Mouse (Mus musculus) G1E (cell line): ENCODE measurements around the gene Fam3c. TPM values are rescaled to one million over a fixed set of nuclear protein-coding genes. Genes with fewer than 3 reads are reported as not detected.

Experiments
- ATAC-seq: 2 replicates; pipeline ENCODE4 v1.8.0; 2016; ENCODE audit warnings: mild to moderate bottlenecking; ENCODE audit not compliant: insufficient number of reproducible peaks, poor library complexity, low FRiP score, severe bottlenecking; ENCODE audit errors: extremely low read depth
- DNase-seq: peaks from one replicate; pipeline ENCODE4 v3.0.0; 2012; ENCODE audit warnings: low spot score
- H3K27me3 ChIP-seq: 2 replicates; pipeline ENCODE4 v1.6.1; 2012; ENCODE audit warnings: mild to moderate bottlenecking, low read length, inconsistent platforms; ENCODE audit not compliant: insufficient read depth
- H3K36me3 ChIP-seq: replicated peaks from 2 replicates; pipeline ENCODE3; 2012; ENCODE audit warnings: mild to moderate bottlenecking, inconsistent platforms
- H3K4me1 ChIP-seq: 2 replicates; pipeline ENCODE4 v1.6.1; 2012; ENCODE audit warnings: low read depth, low read length, inconsistent platforms, mixed read lengths; ENCODE audit not compliant: insufficient read depth
- H3K4me3 ChIP-seq: 2 replicates; pipeline ENCODE4 v1.5.1; 2012; ENCODE audit warnings: low read depth, mild to moderate bottlenecking, inconsistent platforms, low read length, moderate library complexity, mixed read lengths
- H3K9me3 ChIP-seq: replicated peaks from 2 replicates; pipeline ENCODE4 v1.6.1; 2012; ENCODE audit warnings: inconsistent platforms
- CTCF ChIP-seq: IDR thresholded peaks from 2 replicates; pipeline ENCODE4 v1.5.1; 2012; ENCODE audit warnings: low read depth, low read length, inconsistent platforms, mixed read lengths
- GATA1 ChIP-seq: IDR thresholded peaks from 2 replicates; pipeline ENCODE4 v1.6.1; 2012; ENCODE audit warnings: borderline replicate concordance, low read length, inconsistent platforms, mixed read lengths
- GATA2 ChIP-seq: IDR thresholded peaks from 2 replicates; pipeline ENCODE4 v1.6.1; 2012; ENCODE audit warnings: low read depth, low read length, inconsistent platforms, borderline replicate concordance
- POLR2AphosphoS5 ChIP-seq: IDR thresholded peaks from 2 replicates; pipeline ENCODE4 v1.6.1; 2012; ENCODE audit warnings: low read depth, low read length, inconsistent platforms; ENCODE audit not compliant: insufficient replicate concordance
- TAL1 ChIP-seq: conservative IDR thresholded peaks from 2 replicates; pipeline ENCODE4 v1.6.1; 2012; ENCODE audit warnings: low read depth, low read length, inconsistent platforms, mixed read lengths
- polyA plus RNA-seq: library from polyadenylated mRNA; stranded (reverse); fragments of >175 nt; gene quantifications from 2 replicates; pipeline ENCODE4 v1.2.3, GENCODE M21; 2012
- total RNA-seq, 2 experiments: library from RNA; stranded (forward) in 1 of 2; stranded (reverse) in 1 of 2; fragments of 200-1000 nt in 1 of 2; fragments of >200 nt in 1 of 2; fragmentation: Nextera tagmentation in 1 of 2; gene quantifications; 2 replicates each; pipeline ENCODE4 v1.2.3; 2014 to 2017

Gene Fam3c
- total and polyA plus RNA-seq, 3 experiments, result 3.3 to 20.6 (median 8.5) TPM

DNA sequence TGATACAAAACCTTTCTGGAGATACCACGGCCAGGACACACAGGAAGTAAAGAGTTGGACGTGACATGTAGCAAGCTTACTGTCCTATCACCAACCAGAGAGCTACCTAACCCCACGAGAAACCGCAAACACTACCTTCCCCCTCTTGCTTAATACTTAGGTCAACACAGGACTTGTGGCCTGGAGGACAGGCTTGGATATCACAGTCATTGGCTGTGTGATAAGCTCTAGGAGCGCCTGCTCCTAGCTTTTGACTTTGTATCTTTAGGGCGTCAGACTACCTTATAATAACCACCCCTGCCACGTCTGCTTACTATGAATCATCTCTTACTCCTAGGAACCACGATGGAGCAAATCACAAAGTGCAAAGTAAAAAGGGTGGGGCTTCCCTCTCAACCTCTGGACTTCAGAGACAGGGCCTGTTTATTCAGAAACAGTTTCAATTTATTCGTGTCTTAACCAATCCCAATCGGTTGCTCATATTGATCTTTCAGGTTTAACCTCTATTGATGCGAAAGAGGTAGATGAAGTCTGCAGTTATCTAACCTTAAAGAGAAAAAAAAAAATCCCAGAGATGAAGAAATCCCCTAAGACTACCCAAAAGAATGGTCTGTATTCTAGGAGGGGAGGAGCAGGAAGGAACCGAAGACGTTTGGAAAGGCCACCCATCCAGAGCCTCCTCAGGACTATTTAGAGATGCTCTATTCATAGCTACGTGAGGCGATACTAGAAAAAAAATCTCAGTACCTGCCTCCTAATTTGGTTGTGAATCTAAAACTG lies 16.1 kb downstream of the Fam3c start:
- Histone ChIP-seq H3K4me3 (no peak overlapping the region), H3K4me1 (peaks cover 14% of the 10 kb centered on the region), H3K27me3 (peaks cover 7% of the 10 kb centered on the region), H3K9me3 (no peaks in the 10 kb centered on the region), H3K36me3 (peaks cover 24% of the 10 kb centered on the region)
- DNase-seq (no peak), ATAC-seq (no peak)
- TF ChIP-seq TAL1 (no peak), POLR2AphosphoS5 (no peak), CTCF (no peak), GATA1 (no peak), GATA2 (no peak)

GRCm38 (mm10) chr6:22332548-22332947 lies 23.5 kb downstream of the Fam3c start:
- no peak overlapping the region for H3K4me3 ChIP-seq
- peaks cover 28% of the 10 kb centered on the region for H3K36me3 ChIP-seq
- H3K4me1 ChIP-seq, result peaks cover 6% of the 10 kb centered on the region
- no peaks in the 10 kb centered on the region for H3K9me3 ChIP-seq
- H3K27me3 ChIP-seq, result peaks cover 3% of the 10 kb centered on the region; the same call in 1 of the 2 replicates
- TF ChIP-seq POLR2AphosphoS5 (no peak), TAL1 (no peak), GATA2 (no peak), CTCF (no peak), GATA1 (no peak)
- ATAC-seq (no peak), DNase-seq (no peak)

DNA sequence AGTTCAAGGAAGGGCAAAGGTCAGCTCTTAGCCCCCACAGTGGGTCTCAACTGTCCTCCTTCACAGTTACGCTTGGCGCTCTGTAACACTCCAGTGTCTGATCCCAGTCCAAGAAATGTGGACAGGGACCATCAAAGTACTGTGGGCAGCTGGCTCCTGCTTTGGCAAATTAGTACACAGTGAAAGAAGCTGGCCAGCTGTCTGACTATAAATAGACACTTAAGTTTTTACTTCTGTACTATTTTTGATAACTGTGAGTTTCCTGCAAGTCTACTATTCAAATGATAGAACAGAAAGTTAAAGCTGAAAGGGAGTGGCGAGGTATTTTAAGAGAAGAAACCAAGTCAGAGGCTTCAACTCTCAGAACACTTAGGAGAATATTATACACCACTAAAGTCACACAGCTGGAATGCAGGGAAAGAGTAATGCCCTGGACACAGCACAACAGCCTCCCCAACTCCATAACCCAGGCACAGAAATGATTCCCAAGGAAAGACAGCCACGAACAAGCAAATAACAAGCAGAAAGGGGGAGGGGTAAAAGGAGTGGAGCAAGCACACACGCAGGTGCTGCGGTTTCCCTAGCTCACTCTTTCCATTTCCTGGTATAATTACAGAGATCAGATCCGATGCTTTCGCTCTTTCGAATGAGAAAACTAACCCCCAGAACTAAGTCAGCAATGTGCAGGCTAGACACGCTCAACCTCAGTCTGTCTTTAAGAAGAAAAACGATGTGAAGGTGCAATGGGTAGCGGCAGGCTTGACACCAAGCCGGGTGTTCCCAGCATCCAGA lies 25.7 kb downstream of the Fam3c start:
- Histone ChIP-seq H3K4me1 (peaks cover 10% of the 10 kb centered on the region), H3K27me3 (peaks cover 3% of the 10 kb centered on the region; the same call in 1 of the 2 replicates), H3K36me3 (peaks cover 38% of the 10 kb centered on the region), H3K4me3 (no peak overlapping the region), H3K9me3 (no peaks in the 10 kb centered on the region)
- no peak for TF ChIP-seq TAL1
- TF ChIP-seq POLR2AphosphoS5, result no peak
- no peak for TF ChIP-seq GATA1
- no peak for DNase-seq
- ATAC-seq, result no peak

GRCm38 (mm10) chr6:22327931-22328330 lies 28.1 kb downstream of the Fam3c start:
- Histone ChIP-seq H3K4me1 (peaks cover 12% of the 10 kb centered on the region), H3K36me3 (peaks cover 54% of the 10 kb centered on the region), H3K4me3 (no peak overlapping the region), H3K9me3 (no peaks in the 10 kb centered on the region), H3K27me3 (peaks cover 3% of the 10 kb centered on the region; the same call in 1 of the 2 replicates)
- DNase-seq (no peak), ATAC-seq (no peak)
- no peak for TF ChIP-seq POLR2AphosphoS5
- no peak for TF ChIP-seq TAL1
- no peak for TF ChIP-seq GATA1
- TF ChIP-seq GATA2, result no peak
- TF ChIP-seq CTCF, result no peak

- Histone ChIP-seq H3K36me3 (peaks cover 59% of the 10 kb centered on the region), H3K4me3 (no peak overlapping the region), H3K27me3 (peaks cover 3% of the 10 kb centered on the region; the same call in 1 of the 2 replicates), H3K4me1 (peaks cover 11% of the 10 kb centered on the region), H3K9me3 (no peaks in the 10 kb centered on the region)
- DNase-seq (no peak), ATAC-seq (no peak)
- TF ChIP-seq CTCF, result no peak
- no peak for TF ChIP-seq GATA1
- TF ChIP-seq TAL1, result no peak
- no peak for TF ChIP-seq POLR2AphosphoS5
Observed at GRCm38 (mm10) chr6:22327091-22327490, 29.0 kb downstream of the Fam3c start.

- Histone ChIP-seq H3K27me3 (peaks cover 3% of the 10 kb centered on the region; the same call in 1 of the 2 replicates), H3K36me3 (peaks cover 57% of the 10 kb centered on the region), H3K4me3 (no peak overlapping the region), H3K9me3 (no peaks in the 10 kb centered on the region), H3K4me1 (peaks cover 11% of the 10 kb centered on the region)
- no peak for DNase-seq
- no peak for TF ChIP-seq GATA2
- no peak for TF ChIP-seq TAL1
- no peak for TF ChIP-seq POLR2AphosphoS5
- no peak for TF ChIP-seq GATA1
- no peak for TF ChIP-seq CTCF
- ATAC-seq, result no peak
Observed at GRCm38 (mm10) chr6:22326289-22326688, 29.8 kb downstream of the Fam3c start.
